Mouse (Mus musculus) cerebellum, adult 2 months (tissue): ENCODE results near the gene Fcgrt. TPM values are rescaled to one million over a fixed set of nuclear protein-coding genes. Genes with fewer than 3 reads are reported as not detected.

Experiments used
- DNase-seq, 2 experiments: peaks; one replicate each; pipeline ENCODE4 v3.0.0; 2021
- H3K27ac ChIP-seq: fragments of 200-500 bp; 2 replicates; pipeline ENCODE4 v1.5.1; 2012; ENCODE audit warnings: low read length, control low read depth, inconsistent platforms; ENCODE audit not compliant: insufficient read depth
- H3K27me3 ChIP-seq: fragments of 200-500 bp; 2 replicates; pipeline ENCODE4 v1.6.1; 2012; ENCODE audit warnings: inconsistent platforms, mild to moderate bottlenecking, low read length, moderate library complexity; ENCODE audit not compliant: control insufficient read depth, insufficient read depth
- H3K4me1 ChIP-seq: fragments of 200-500 bp; 2 replicates; pipeline ENCODE4 v1.6.1; 2011; ENCODE audit warnings: low read length; ENCODE audit not compliant: control insufficient read depth, insufficient read depth
- H3K4me3 ChIP-seq: fragments of 200-500 bp; replicated peaks from 2 replicates; pipeline ENCODE3; 2011; ENCODE audit warnings: mild to moderate bottlenecking, low read depth, low read length, control low read depth; ENCODE audit not compliant: insufficient read depth
- CTCF ChIP-seq: fragments of 200-500 bp; IDR thresholded peaks from 2 replicates; pipeline ENCODE4 v1.5.1; 2011; ENCODE audit warnings: low read depth, mild to moderate bottlenecking, control low read depth, low read length, moderate library complexity, borderline replicate concordance; ENCODE audit not compliant: insufficient read depth
- POLR2A ChIP-seq: fragments of 200-500 bp; IDR thresholded peaks from 2 replicates; pipeline ENCODE4 v1.6.1; 2011; ENCODE audit warnings: low read length, control low read depth, borderline replicate concordance; ENCODE audit not compliant: insufficient read depth
- WGBS: fragments of 180-500 bp; shearing (Covaris S2); methylation state at CpG from one replicate; pipeline ENCODE4 v1.1.7; 2018; 5-methylcytosine and 5-hydroxymethylcytosine counted together
- polyA plus RNA-seq: library from polyadenylated mRNA; depleted of rRNA; stranded (reverse); fragments of >200 nt; gene quantifications from 2 replicates; pipeline ENCODE4 v1.2.3, GENCODE M21; 2012

Gene Fcgrt
- polyA plus RNA-seq, 1 experiment = 32.1 TPM

- no peaks in the 10 kb centered on the region; the same call in 1 of the 2 replicates for H3K27me3 ChIP-seq
- H3K27ac ChIP-seq = no peak overlapping the region
- TF ChIP-seq CTCF = no peak
- TF ChIP-seq POLR2A = no peak
- no peaks in the 10 kb centered on the region for H3K4me1 ChIP-seq
- 40% methylated on average over 17 of the region's 18 CpGs for WGBS
- H3K4me3 ChIP-seq = no peak overlapping the region
- DNase-seq = no peak
Observed at GRCm38 (mm10) chr7:45093516-45093905, 10.1 kb downstream of the Fcgrt start.

GRCm38 (mm10) chr7:45092828-45093515 is 10.7 kb downstream of the Fcgrt start:
- no peak for DNase-seq
- H3K27ac ChIP-seq = no peak overlapping the region
- no peaks in the 10 kb centered on the region; the same call in 1 of the 2 replicates for H3K27me3 ChIP-seq
- no peaks in the 10 kb centered on the region for H3K4me1 ChIP-seq
- TF ChIP-seq POLR2A (no peak), CTCF (no peak)
- H3K4me3 ChIP-seq = no peak overlapping the region
- 70% methylated on average over 12 of the region's 12 CpGs for WGBS

- under 1% methylated on average over 16 of the region's 16 CpGs for WGBS
- peak in 1 of 2 experiments; percentile 26 for DNase-seq
- Histone ChIP-seq H3K27me3 (no peaks in the 10 kb centered on the region; the same call in 1 of the 2 replicates), H3K4me1 (no peaks in the 10 kb centered on the region), H3K4me3 (peak within 1 kb of the TSS; percentile 34), H3K27ac (no peak within 1 kb of the TSS)
- TF ChIP-seq CTCF (no peak), POLR2A (no peak)
Observed at GRCm38 (mm10) chr7:45092048-45092447, 11.6 kb downstream of the Fcgrt start, which contains the start of gene Rcn3. TSS of gene Rcn3 (minus strand) at chr7:45092221.

- 22% methylated on average over 35 of the region's 35 CpGs for WGBS
- TF ChIP-seq POLR2A (no peak), CTCF (no peak)
- H3K27ac ChIP-seq = no peak overlapping the region
Observed at GRCm38 (mm10) chr7:45091001-45091990, 12.4 kb downstream of the Fcgrt start.

DNA sequence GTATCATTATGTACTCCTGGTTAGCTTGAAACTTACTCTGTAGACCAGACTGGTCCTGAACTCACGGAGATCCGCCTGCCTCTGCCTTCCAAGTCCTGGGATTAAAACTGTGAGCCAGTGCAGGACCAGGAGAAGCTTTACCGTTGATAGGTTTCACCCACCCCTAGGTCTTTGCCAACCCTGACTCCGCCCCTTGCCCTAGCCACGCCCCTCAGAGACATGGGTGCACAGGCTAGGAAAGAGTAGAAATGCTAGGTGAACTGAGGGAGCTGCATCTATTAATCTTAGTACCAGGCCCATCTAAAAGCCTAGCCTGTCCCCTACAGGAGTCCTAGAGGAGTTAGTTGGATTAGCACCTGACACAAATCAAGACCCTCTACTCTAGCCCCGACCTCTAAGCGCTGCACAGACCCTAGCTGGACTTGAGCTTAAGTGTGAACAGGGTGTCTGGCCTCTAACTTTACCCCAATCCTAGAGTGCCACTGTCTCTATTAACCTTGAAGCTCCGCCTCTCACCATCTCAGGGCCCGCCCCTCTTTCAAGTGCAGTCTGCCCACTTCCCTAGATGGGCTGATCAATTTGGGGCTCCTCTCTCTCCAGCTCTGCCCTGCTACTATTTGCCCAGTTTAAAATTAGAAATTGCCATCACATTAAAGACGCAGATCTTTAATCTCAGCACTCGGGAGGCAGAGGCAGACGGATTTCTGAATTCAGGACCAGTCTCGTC is 13.2 kb downstream of the Fcgrt start:
- H3K4me1 ChIP-seq = no peaks in the 10 kb centered on the region
- TF ChIP-seq POLR2A = no peak
- no peak for TF ChIP-seq CTCF
- WGBS = 84% methylated on average over 13 of the region's 13 CpGs
- no peak overlapping the region for H3K27ac ChIP-seq
- no peaks in the 10 kb centered on the region; the same call in 1 of the 2 replicates for H3K27me3 ChIP-seq
- H3K4me3 ChIP-seq = no peak overlapping the region
- no peak for DNase-seq

More at GRCm38 (mm10) chr7:45091001-45091990, 12.4 kb downstream of the Fcgrt start:
- no peaks in the 10 kb centered on the region for H3K4me1 ChIP-seq
- DNase-seq = no peak
- no peaks in the 10 kb centered on the region; the same call in 1 of the 2 replicates for H3K27me3 ChIP-seq
- H3K4me3 ChIP-seq = no peak overlapping the region

DNA sequence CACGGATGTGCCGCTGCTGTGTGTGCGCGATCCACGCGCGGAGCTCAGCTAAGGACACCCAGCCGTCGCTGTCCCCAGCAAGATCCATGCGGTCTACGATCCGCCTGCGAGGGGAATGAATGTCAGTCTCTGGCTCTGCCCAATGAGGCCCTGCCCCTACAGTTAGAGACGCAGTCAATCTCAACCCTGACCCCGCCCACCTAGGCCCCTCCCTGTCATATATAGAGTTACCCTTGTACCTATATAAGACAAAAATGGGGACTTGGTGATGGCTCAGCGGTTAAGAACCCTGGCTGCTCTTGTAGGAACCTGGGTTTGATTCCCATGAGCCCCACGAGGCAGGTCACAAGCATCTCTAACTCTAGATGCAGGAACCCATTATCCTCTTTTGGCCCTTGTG is 15.1 kb downstream of the Fcgrt start:
- Histone ChIP-seq H3K4me3 (no peak overlapping the region), H3K27ac (no peak overlapping the region), H3K27me3 (no peaks in the 10 kb centered on the region; the same call in 1 of the 2 replicates), H3K4me1 (no peaks in the 10 kb centered on the region)
- WGBS = 94% methylated on average over 17 of the region's 17 CpGs
- TF ChIP-seq CTCF (no peak), POLR2A (no peak)
- no peak for DNase-seq

GRCm38 (mm10) chr7:45086084-45086483 is 17.6 kb downstream of the Fcgrt start:
- H3K27me3 ChIP-seq = no peaks in the 10 kb centered on the region
- H3K4me3 ChIP-seq = no peak overlapping the region
- no peak for DNase-seq
- H3K27ac ChIP-seq = no peak overlapping the region
- TF ChIP-seq CTCF (no peak), POLR2A (no peak)
- 79% methylated on average over 4 of the region's 4 CpGs for WGBS
- H3K4me1 ChIP-seq = no peaks in the 10 kb centered on the region
